Comparison of ENCODE assay signal across 9 mouse cellular contexts in genomic region chr2:143951028-143951420, GRCm38 (mm10).
"Had no signal": no experiment of that assay in that cellular context is flagged by ENCODE, and none has a peak within 500 bp of the region (broad histone marks: within the 10 kb centered on the region; RNA-seq: fewer than 3 reads in every experiment).

No protein-coding gene starts in this region.

- H3K9ac ChIP-seq: lung, embryonic 14.5 days; neural tube, embryonic 12.5 days had no signal

- H3K4me2 ChIP-seq: lung, embryonic 14.5 days; neural tube, embryonic 12.5 days had no signal

- DNase-seq: kidney, adult 18-20 months; left cerebral cortex, postnatal 4 days; lung, embryonic 14.5 days; lung, postnatal 10 days; lung, postnatal 4 days; midbrain, embryonic 14.5 days; thymus, postnatal 4 days had no signal

- H3K4me1 ChIP-seq: midbrain, embryonic 10.5 days; neural tube, embryonic 12.5 days had no signal

- H3K27me3 ChIP-seq: neural tube, embryonic 12.5 days had no signal

- H3K9me3 ChIP-seq: midbrain, embryonic 10.5 days; neural tube, embryonic 12.5 days had no signal

- H3K27ac ChIP-seq: midbrain, embryonic 10.5 days; neural tube, embryonic 12.5 days had no signal

- H3K4me3 ChIP-seq: midbrain, embryonic 10.5 days; neural tube, embryonic 12.5 days had no signal
